Mouse (Mus musculus) intestine, embryonic 14.5 days (tissue): ENCODE results near the gene Tmeff2. TPM values are rescaled to one million over a fixed set of nuclear protein-coding genes. Genes with fewer than 3 reads are reported as not detected.

ENCODE experiments used
- ATAC-seq: fragments of 200-750 bp; cut with Nextera tagmentation; replicated peaks from 2 replicates; pipeline ENCODE4 v1.8.0; 2017; ENCODE audit warnings: low read depth, moderate number of reproducible peaks, moderate TSS enrichment, moderate library complexity; ENCODE audit not compliant: low FRiP score, low TSS enrichment
- DNase-seq: peaks from one replicate; pipeline ENCODE4 v3.0.0-alpha.2; 2018; ENCODE audit warnings: low spot score
- H3K27ac ChIP-seq: fragments of 300-500 bp; sonication (generic); 2 replicates; pipeline ENCODE4 v1.5.1; 2014; ENCODE audit warnings: low read depth, mild to moderate bottlenecking, control low read depth
- H3K27me3 ChIP-seq: fragments of 300-500 bp; sonication (generic); replicated peaks from 2 replicates; pipeline ENCODE4 v1.6.1; 2014; ENCODE audit warnings: low read length, control low read depth; ENCODE audit not compliant: control insufficient read depth, insufficient read depth
- H3K36me3 ChIP-seq: fragments of 300-500 bp; sonication (generic); 2 replicates; pipeline ENCODE4 v1.6.1; 2014; ENCODE audit warnings: low read length, control low read depth; ENCODE audit not compliant: control insufficient read depth, insufficient read depth
- H3K4me1 ChIP-seq: fragments of 300-500 bp; sonication (generic); replicated peaks from 2 replicates; pipeline ENCODE4 v1.6.1; 2014; ENCODE audit warnings: low read length, control low read depth, mixed read lengths; ENCODE audit not compliant: control insufficient read depth, insufficient read depth
- H3K4me2 ChIP-seq: fragments of 300-500 bp; sonication (generic); 2 replicates; pipeline ENCODE4 v1.6.1; 2014; ENCODE audit warnings: low read length
- H3K4me3 ChIP-seq: fragments of 300-500 bp; sonication (generic); 2 replicates; pipeline ENCODE4 v1.5.1; 2014; ENCODE audit warnings: low read depth, low read length, control low read depth, mixed read lengths
- H3K9ac ChIP-seq: fragments of 300-500 bp; sonication (generic); 2 replicates; pipeline ENCODE4 v1.6.1; 2014; ENCODE audit warnings: mild to moderate bottlenecking, low read length
- H3K9me3 ChIP-seq: fragments of 300-500 bp; sonication (generic); 2 replicates; pipeline ENCODE4 v1.6.1; 2016; ENCODE audit warnings: low read length, control low read depth; ENCODE audit not compliant: control insufficient read depth
- WGBS: fragments of 180-500 bp; shearing (Covaris S2); extraction: QIAGEN DNeasy Blood & Tissue Kit; methylation state at CpG from one replicate; pipeline ENCODE4 v1.1.7; 2014; 5-methylcytosine and 5-hydroxymethylcytosine counted together
- microRNA-seq: library from miRNA; unstranded; fragments of <30 nt; microRNA quantifications from one replicate; pipeline ENCODE4, GENCODE M21; 2016
- polyA plus RNA-seq: library from polyadenylated mRNA; unstranded; fragments of >200 nt; fragmentation: Nextera tagmentation; extraction: Ambion mirVana; gene quantifications from 2 replicates; pipeline ENCODE4 v1.2.1, GENCODE M21; 2014

Tmeff2 gene
- polyA plus RNA-seq, 1 experiment from 2014 or later: 20.7 TPM

GRCm38 (mm10) chr1:51225156-51225555 lies 324.7 kb downstream of the Tmeff2 start:
- ATAC-seq (no peak), DNase-seq (no peak)
- no peaks in the 10 kb centered on the region for H3K4me1 ChIP-seq
- no peak overlapping the region for H3K27ac ChIP-seq
- no peak overlapping the region for H3K4me3 ChIP-seq
- H3K36me3 ChIP-seq: no peaks in the 10 kb centered on the region
- H3K9ac ChIP-seq: no peak overlapping the region
- no peaks in the 10 kb centered on the region for H3K27me3 ChIP-seq
- 78% methylated on average over 7 of the region's 7 CpGs for WGBS
- H3K4me2 ChIP-seq: no peak overlapping the region
- H3K9me3 ChIP-seq: no peaks in the 10 kb centered on the region

Small RNA genes within 50 kb of the gene (microRNA-seq; reads per million reads assigned to microRNA genes)
- gene Gm25736: not detected
